Mouse (Mus musculus) inflammation-experienced regulatory T-cells, adult 6 months (primary cell): Measurements from ENCODE around the gene Rchy1. TPM values are rescaled to one million over a fixed set of nuclear protein-coding genes. Genes with fewer than 3 reads are reported as not detected.

Experiments
- ATAC-seq: one replicate; pipeline ENCODE4 v1.8.0; 2017
- polyA plus RNA-seq, 3 experiments: library from polyadenylated mRNA; unstranded; fragments of 100-300 nt; shearing (Covaris generic); gene quantifications; one replicate each; pipeline ENCODE4 v1.2.1; 2017

Gene Rchy1
- polyA plus RNA-seq = 10 to 100 TPM; 82.8 to 87.7 (median 84.4) TPM

GRCm38 (mm10) chr5:91962639-91963440 lies at the start of gene Rchy1:
TSS of gene Rchy1 (minus strand) at chr5:91963068.
- peak; percentile 81 for ATAC-seq

- ATAC-seq = no peak
These were observed 48.9 kb upstream of the Rchy1 start for GRCm38 (mm10) chr5:92011756-92012155.

DNA sequence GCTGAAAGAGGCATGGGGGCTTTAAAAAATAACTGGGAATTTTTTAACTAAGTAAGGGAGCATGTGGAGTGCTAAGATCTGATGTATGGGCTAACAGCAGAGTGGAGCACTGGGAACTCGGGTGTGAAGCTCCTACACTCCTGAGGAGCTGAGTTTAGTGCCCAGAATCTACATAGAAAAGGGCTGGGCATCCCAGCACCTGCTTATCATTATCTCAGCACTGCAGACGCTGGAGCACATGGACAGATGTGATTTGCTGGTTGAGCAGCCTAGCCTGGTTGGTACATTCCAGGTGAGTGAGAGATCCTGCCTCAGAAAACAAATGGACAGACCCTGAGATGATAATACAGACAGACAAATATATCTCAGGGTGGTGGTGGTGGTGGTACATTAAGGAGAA lies 47.0 kb upstream of the Rchy1 start:
- ATAC-seq = no peak

GRCm38 (mm10) chr5:92003011-92003410 lies 40.1 kb upstream of the Rchy1 start:
- ATAC-seq = no peak

DNA sequence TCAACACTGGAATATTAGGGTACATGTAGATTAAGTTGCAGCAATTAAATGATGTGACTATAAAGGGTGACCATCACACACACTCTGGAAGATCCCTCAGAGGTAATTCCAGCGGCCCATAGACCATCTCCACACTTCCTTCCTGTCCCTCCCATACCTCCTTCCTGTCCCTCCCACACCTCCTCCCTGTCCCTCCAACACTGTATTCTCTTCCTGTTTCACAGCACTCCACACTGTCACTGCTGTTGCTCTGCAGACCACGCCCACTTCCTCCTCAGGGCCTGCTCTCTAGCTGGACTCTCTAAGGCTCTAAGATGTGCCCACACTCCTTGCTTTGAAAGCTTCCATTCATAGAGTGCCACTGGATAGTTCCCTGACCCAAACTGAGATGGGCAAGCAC lies 37.9 kb upstream of the Rchy1 start:
- ATAC-seq = peak; percentile 91

DNA sequence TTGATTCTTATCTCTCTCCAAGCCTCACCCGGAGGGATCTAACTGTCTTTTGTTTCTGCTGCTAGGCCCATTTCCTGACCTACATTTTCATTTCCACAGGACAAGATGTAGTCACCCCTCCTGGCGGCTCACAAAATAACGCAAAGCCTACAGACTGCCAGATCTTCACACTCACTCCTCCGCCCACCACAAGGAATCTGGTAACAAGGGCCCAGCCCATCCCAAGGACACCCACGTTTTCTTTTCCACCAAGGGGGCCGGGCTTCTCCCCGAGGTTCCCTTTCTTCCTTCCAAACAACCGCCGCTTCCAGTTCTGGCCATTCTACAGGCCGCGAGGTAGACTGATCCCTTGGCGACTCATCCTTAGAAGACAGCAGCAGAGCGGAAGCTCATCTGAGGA lies 31.7 kb upstream of the Rchy1 start:
- no peak for ATAC-seq

DNA sequence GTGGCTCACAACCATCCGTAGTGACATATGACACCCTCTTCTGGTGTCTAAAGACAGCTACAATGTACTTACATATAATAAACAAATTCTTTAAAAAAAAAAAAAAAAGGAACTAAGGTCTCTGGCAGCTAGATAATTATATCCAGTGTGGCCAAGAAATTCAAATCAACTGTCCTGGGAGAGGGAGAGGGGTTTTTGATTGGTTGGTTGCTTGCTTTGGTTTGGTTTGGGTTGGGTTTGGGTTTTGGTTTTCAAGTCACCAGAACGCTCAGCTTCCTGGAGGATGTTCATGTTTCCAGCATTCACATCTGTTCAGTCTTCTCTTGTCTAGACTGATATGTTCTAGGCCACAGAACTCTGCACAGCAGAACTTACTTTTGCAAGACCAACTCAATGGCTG lies 30.2 kb upstream of the Rchy1 start:
- ATAC-seq = no peak

DNA sequence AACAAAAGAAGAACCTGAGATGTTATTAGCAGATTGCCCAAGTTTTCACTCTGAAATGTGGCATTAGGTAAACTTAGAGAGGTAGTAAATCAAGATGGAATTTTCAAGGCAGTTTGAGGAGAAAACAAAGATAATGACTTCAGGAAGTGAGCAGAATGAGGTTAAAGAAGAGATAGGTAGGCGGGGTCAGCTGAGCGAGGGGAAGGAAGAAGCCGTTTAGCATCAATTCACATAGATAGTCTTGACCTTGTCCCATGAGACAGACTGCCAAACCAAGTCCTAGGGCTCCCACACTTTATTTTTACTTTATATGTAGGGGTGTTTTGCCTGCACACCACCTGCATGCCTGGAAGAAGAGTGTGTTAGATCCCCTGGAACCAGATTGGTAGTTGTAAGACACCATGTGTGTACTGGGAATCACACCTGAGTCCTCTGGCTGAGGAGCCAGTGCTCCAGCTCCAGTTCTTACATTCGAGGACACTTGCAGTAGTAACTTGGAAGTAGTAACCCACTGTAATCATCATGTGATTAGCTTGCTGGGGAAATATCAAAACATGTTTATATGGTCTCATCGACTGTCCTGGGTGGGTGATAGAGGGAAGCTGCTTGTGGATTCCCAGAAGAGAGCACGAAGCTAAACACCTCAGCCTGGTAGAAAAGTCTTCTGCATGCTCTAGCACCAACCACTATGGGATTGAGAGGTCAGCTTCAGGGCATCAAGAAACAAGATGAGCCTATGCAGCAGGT lies 28.5 kb upstream of the Rchy1 start:
- no peak for ATAC-seq

DNA sequence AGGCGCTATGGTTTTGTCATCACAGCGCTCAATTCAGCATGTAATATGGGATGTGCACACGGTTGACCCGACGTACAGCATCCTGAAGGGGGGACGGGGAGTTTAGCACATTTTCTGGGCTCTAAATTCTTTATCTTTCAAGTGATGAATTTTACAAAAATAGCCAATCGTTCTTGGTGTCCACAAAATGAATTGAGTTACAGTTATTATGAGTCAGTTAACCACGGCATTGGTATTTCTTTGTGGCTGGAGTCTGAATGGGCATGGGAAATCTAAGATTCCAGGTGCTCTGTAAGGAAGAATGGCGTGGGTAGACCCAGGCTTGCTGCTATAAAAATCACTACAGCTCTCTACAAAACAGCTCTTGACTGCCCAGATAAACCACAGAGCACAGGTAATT lies 26.4 kb upstream of the Rchy1 start:
- ATAC-seq = no peak

DNA sequence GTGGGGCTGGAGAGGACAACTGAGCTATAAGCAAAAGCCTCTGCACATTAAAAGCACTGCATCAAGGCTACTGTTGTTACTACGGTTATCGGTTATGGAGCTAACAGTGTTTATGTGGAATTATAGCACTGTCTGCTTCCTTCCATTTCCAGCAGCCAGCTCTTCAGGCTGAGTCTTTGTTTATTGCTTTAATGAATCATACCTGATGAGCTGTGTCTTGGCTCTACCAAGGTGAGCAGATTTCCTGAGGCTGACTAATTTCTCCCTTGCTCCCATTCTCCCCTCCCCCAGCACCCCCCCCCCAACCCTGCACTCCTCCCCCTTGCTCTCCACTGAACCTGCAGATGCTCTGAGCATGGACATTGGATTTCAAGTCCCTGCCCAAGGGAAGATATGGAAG lies 24.9 kb upstream of the Rchy1 start:
- ATAC-seq = no peak

DNA sequence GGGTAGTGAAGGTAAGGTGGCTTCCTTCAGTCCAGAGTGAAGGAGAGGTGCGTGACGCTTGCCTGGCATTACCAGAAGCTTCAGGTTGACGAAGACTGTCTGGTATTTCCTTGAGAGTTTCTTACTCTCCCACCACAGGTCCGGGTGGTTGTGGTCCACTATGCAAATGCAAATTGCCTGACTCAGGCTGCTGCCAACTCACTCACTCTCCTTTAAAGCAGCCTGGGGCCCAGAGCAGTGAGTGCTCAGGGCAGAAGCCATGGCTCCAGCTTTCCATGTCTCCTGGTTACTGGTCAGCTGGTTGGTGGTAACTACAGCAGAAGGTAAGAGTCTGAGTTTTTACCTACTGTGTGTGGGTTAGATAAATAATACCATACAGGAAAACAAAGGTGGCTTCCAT lies 24.4 kb upstream of the Rchy1 start, which contains the start of gene Odaph:
Odaph (plus strand) TSS at position 240 of the 400 bp plus-strand sequence.
- ATAC-seq = no peak

GRCm38 (mm10) chr5:91985721-91986120 lies 22.9 kb upstream of the Rchy1 start:
- peak; percentile 77 for ATAC-seq

DNA sequence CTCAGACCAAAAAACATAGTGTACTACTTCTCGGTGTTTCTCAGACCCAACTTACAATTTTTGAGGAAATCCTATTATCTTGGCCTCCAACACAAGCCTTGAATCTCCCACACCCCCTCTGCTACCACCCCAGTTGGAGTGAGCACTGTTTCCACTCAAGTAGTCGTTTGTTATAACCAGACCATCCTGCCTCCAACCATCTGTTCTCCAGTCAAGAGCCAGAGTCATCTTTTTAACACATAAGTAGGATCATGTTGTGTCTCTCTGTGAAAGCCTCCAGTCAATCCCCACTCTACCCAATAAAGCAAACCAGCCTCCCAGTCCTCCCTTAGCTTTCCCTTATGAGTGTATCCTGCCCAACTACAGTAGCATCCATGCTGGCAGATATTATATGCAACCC lies 20.6 kb upstream of the Rchy1 start:
- ATAC-seq = no peak

GRCm38 (mm10) chr5:91981176-91981840 lies 18.4 kb upstream of the Rchy1 start:
- ATAC-seq = no peak

- ATAC-seq = no peak
These were observed 14.5 kb upstream of the Rchy1 start for GRCm38 (mm10) chr5:91977397-91977770.

- no peak for ATAC-seq
These were observed 13.9 kb upstream of the Rchy1 start for GRCm38 (mm10) chr5:91976566-91977396.

DNA sequence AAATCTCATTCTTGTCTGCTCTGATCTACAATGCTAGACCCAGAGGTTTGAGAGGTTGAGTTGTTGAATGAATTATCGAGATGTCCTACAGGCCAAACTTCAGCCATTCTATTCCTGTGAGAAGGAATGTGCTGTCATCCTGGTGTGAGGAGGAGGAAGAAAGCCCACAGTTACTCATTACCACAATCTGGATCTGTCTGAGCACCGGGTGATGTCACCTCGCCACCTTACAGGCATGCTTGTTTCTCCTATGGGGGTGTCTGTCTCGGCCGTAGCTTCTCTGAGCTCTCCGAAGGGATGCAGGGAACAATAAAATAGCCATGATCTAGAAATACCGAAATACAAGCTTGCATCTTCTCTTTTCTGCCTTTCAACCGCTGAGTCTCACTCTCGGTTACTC lies 12.9 kb upstream of the Rchy1 start:
- ATAC-seq = no peak

- no peak for ATAC-seq
These were observed 11.1 kb upstream of the Rchy1 start for GRCm38 (mm10) chr5:91974002-91974401.

DNA sequence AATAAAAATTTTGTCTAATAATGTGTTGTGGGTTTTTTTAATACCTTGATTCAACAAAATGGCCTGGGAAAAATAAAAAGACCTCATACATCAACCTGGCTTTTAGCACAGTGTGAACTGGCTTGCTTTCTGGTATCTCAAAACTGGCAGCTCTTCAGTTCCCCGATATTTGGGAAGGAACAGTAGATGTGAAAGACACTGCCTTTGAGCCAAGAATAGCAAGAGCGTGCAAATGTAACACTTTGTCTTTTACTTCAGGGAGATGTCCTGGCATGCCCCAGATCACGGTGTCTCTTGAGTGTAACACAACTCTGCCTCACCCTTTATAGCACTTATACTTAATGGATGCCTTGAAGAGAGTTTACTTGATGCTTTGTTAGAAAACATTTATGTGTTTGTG lies 9.2 kb upstream of the Rchy1 start:
- no peak for ATAC-seq

- peak; percentile 43 for ATAC-seq
These were observed 619 bp downstream of the Rchy1 start for GRCm38 (mm10) chr5:91962259-91962638.

DNA sequence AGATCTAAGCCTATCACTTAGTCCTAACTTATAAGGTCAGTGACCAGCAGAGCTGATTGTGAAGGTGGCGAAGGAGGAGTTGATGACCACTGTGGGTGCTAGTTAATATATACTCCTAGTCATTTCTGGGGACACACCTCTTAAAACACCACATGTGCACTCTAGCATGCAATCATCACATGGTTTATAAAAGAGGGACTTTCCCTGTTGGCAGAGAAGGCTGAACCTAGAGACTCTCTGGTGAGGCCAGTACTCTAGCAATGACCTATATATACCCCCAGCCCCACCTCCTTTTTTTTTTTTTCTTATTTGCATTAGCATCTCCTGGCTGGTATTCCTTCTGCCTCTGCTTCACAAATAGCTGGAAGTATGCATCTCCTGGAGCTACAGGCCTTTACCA lies 1.5 kb downstream of the Rchy1 start:
- peak; percentile 47 for ATAC-seq

DNA sequence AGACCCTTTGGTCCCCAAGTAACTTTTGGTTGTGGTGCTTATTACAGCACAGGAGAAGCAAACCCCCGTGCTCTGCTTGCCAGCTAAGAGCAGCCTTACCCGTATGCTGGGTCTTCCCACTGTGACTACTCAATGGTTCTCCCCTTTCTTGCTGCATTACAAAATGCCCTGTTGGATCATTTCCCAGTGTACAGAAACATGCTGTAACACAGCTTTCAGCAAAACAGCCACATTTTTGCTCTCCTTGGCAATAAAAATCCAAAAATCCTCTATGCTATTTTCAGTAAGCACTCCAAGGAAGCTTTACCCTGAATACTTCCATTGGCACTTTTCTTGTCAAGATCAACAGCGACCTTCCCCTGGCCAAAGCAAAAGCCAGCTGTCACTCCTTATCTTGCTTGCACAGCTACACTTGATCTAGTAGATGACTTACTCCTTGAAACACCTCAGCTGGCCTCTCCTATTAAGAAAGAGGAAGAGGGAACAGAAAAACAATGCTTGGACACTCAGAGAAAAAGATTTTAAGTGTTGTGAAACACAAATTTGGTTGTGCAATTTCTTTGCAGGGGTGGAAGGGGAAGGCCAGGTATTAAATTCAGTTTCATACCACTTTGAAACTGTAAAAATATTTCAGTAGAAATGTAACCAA lies 2.1 kb downstream of the Rchy1 start:
- no peak for ATAC-seq
